Mouse (Mus musculus) intestine, embryonic 15.5 days (tissue): ENCODE data around the gene Fstl4. TPM values are rescaled to one million over a fixed set of nuclear protein-coding genes. Genes with fewer than 3 reads are reported as not detected.
"Not testable (repeated sequence)": the region's sequence is repeated elsewhere in the genome, so short reads cannot be mapped to it uniquely, and the experiment has no call there.

ENCODE experiments used
- ATAC-seq: fragments of 200-750 bp; cut with Nextera tagmentation; 2 replicates; pipeline ENCODE4 v1.8.0; 2017; ENCODE audit warnings: moderate TSS enrichment, moderate library complexity
- H3K27ac ChIP-seq: fragments of 300-500 bp; sonication (generic); 2 replicates; pipeline ENCODE4 v1.5.1; 2015; ENCODE audit warnings: mild to moderate bottlenecking, inconsistent platforms
- H3K27me3 ChIP-seq: fragments of 300-500 bp; sonication (generic); replicated peaks from 2 replicates; pipeline ENCODE4 v1.6.1; 2015; ENCODE audit warnings: inconsistent platforms
- H3K36me3 ChIP-seq: fragments of 300-500 bp; sonication (generic); 2 replicates; pipeline ENCODE4 v1.6.1; 2015; ENCODE audit warnings: inconsistent platforms
- H3K4me1 ChIP-seq: fragments of 300-500 bp; sonication (generic); replicated peaks from 2 replicates; pipeline ENCODE4 v1.6.1; 2015; ENCODE audit warnings: inconsistent platforms
- H3K4me2 ChIP-seq: fragments of 300-500 bp; sonication (generic); replicated peaks from 2 replicates; pipeline ENCODE4 v1.6.1; 2015; ENCODE audit warnings: mild to moderate bottlenecking, inconsistent platforms
- H3K4me3 ChIP-seq: fragments of 300-500 bp; sonication (generic); replicated peaks from 2 replicates; pipeline ENCODE4 v1.5.1; 2015; ENCODE audit warnings: inconsistent platforms
- H3K9ac ChIP-seq: fragments of 300-500 bp; sonication (generic); 2 replicates; pipeline ENCODE4 v1.6.1; 2015; ENCODE audit warnings: inconsistent platforms
- H3K9me3 ChIP-seq: fragments of 300-500 bp; sonication (generic); 2 replicates; pipeline ENCODE4 v1.6.1; 2016; ENCODE audit warnings: inconsistent platforms
- WGBS: fragments of 180-500 bp; shearing (Covaris S2); methylation state at CpG from one replicate; pipeline ENCODE4 v1.1.7; 2015; 5-methylcytosine and 5-hydroxymethylcytosine counted together
- polyA plus RNA-seq: library from polyadenylated mRNA; unstranded; fragments of >200 nt; fragmentation: Nextera tagmentation; extraction: Ambion mirVana; gene quantifications from 2 replicates; pipeline ENCODE4 v1.2.1, GENCODE M21; 2015

Gene Fstl4
- polyA plus RNA-seq, 1 experiment from 2014 or later: 6.1 TPM

DNA sequence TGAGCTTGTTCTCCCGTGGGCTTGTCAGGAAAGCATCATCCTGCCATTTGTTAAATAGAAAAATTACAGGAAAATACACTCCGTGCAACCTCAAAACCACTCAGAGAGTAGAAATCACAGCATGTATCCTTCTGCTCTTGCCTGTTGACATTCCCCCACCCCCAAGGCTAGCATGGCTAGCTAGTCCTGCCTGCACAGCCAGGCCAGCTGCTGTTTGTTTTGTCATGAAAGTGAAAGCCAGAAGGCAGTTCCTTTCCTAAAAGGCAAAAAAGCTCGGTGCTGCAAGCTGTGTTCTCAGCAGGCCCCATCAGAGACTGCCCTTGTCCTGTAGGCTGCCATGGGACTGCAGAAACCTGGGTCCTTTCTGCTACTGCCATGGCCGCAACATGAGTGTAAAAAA lies 418.4 kb downstream of the Fstl4 start:
- no peaks in the 10 kb centered on the region for H3K27me3 ChIP-seq
- WGBS: 30% methylated on average over 4 of the region's 4 CpGs
- no peak overlapping the region for H3K27ac ChIP-seq
- no peak overlapping the region for H3K4me3 ChIP-seq
- H3K4me1 ChIP-seq: no peaks in the 10 kb centered on the region
- no peaks in the 10 kb centered on the region for H3K9me3 ChIP-seq
- H3K4me2 ChIP-seq: no peak overlapping the region
- H3K36me3 ChIP-seq: no peaks in the 10 kb centered on the region
- H3K9ac ChIP-seq: no peak overlapping the region
- ATAC-seq: no peak

DNA sequence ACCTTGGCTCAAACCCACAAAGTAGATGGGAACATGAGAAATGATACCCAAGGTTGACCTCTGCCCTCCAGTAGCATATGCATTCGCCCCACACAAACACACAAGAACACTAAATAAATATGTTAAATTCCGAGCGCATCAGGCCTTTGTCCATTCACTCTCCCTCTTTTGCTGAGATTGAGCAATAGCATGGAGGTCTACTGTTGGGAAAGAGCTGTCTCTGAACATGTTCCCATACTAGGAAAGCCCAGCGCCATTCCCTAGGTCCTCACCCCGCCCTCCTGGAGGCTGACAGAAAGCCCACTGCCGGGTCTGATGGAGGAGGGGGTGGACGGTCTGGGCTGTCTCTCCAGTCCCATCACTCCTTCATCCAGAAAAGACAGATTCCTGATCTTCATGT lies 419.6 kb downstream of the Fstl4 start:
- Histone ChIP-seq H3K9ac (no peak overlapping the region), H3K27ac (no peak overlapping the region), H3K4me1 (no peaks in the 10 kb centered on the region), H3K4me2 (no peak overlapping the region), H3K27me3 (no peaks in the 10 kb centered on the region), H3K9me3 (no peaks in the 10 kb centered on the region), H3K36me3 (no peaks in the 10 kb centered on the region), H3K4me3 (no peak overlapping the region)
- ATAC-seq: no peak
- WGBS: 85% methylated on average over 7 of the region's 7 CpGs

DNA sequence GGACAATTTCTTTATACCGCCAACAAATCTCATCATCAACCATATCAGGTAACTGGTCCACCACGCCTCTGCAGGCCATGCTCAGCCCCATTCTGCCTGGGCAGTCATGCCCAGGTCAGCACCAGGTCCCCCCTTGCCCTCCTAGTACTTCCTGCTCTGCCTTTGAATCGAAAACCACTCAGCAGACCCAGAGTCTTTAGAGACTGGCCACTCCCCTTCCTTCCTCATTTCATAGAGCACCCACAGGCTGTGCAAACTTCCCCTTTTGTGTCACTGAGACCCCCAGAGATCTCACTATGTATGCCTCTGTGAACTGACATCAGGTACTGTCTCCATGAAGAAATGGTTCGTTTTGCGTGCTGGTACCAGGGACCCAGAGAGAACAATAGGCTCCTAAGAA lies 420.3 kb downstream of the Fstl4 start:
- no peaks in the 10 kb centered on the region for H3K4me1 ChIP-seq
- no peak overlapping the region for H3K4me3 ChIP-seq
- H3K9ac ChIP-seq: no peak overlapping the region
- no peaks in the 10 kb centered on the region for H3K27me3 ChIP-seq
- ATAC-seq: no peak
- no peak overlapping the region for H3K4me2 ChIP-seq
- WGBS: 78% methylated on average over 5 of the region's 5 CpGs
- no peaks in the 10 kb centered on the region for H3K9me3 ChIP-seq
- no peaks in the 10 kb centered on the region for H3K36me3 ChIP-seq
- no peak overlapping the region for H3K27ac ChIP-seq

- ATAC-seq: no peak
- H3K27me3 ChIP-seq: no peaks in the 10 kb centered on the region
- H3K9ac ChIP-seq: no peak overlapping the region
- H3K4me3 ChIP-seq: no peak overlapping the region
- no peaks in the 10 kb centered on the region for H3K36me3 ChIP-seq
- WGBS: 74% methylated on average over 5 of the region's 5 CpGs
- H3K9me3 ChIP-seq: no peaks in the 10 kb centered on the region
- no peaks in the 10 kb centered on the region for H3K4me1 ChIP-seq
- H3K27ac ChIP-seq: no peak overlapping the region
- no peak overlapping the region for H3K4me2 ChIP-seq
Observed at GRCm38 (mm10) chr11:53187427-53188140, 423.1 kb downstream of the Fstl4 start.

DNA sequence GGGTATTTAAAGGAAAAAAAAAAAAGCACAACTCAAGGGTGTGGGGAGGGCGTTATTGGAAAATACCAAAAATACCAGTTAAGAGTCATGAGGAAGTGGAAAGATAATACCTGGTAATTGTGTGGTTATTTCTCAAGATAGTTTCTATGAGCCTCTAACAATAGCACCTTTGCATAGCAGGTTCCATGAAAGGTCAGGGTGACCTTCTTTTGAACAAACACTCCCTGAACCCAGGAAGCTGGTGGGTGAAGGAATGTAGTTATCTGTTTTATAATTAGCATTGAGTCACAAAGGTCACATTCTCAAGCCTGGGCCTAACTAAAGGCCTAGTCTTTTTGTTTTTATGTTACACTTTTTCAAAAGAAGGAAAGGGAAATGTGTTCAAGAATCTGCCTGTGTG lies 432.1 kb downstream of the Fstl4 start:
- not testable (repeated sequence) for H3K27ac ChIP-seq, H3K9me3 ChIP-seq, H3K4me3 ChIP-seq, H3K27me3 ChIP-seq, ATAC-seq, H3K36me3 ChIP-seq, H3K4me2 ChIP-seq, H3K4me1 ChIP-seq, H3K9ac ChIP-seq
- WGBS: 92% methylated on average over 1 of the region's 1 CpGs

DNA sequence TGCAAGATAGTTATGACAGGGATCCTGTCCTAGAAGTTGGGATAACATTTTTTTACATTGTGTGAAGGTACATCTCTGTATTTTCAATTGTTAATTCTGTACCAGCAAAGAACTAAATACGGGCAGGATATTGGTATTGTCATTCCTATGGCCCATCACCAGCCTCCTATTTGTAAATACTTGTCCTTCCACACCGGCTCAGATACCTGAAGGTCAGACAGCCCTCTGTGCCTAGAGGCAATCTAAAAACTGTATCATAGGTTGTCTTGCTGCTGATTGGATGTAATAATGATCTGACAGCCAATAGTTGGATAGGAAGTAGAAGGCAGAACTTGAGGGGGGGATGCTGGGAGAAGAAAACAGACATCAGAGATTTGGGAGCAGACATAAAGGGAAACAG lies 432.7 kb downstream of the Fstl4 start:
- Histone ChIP-seq H3K4me3 (no peak overlapping the region), H3K36me3 (no peaks in the 10 kb centered on the region), H3K27ac (no peak overlapping the region), H3K4me1 (no peaks in the 10 kb centered on the region), H3K27me3 (no peaks in the 10 kb centered on the region), H3K4me2 (no peak overlapping the region), H3K9me3 (no peaks in the 10 kb centered on the region), H3K9ac (no peak overlapping the region)
- WGBS: 95% methylated on average over 2 of the region's 2 CpGs
- no peak for ATAC-seq

DNA sequence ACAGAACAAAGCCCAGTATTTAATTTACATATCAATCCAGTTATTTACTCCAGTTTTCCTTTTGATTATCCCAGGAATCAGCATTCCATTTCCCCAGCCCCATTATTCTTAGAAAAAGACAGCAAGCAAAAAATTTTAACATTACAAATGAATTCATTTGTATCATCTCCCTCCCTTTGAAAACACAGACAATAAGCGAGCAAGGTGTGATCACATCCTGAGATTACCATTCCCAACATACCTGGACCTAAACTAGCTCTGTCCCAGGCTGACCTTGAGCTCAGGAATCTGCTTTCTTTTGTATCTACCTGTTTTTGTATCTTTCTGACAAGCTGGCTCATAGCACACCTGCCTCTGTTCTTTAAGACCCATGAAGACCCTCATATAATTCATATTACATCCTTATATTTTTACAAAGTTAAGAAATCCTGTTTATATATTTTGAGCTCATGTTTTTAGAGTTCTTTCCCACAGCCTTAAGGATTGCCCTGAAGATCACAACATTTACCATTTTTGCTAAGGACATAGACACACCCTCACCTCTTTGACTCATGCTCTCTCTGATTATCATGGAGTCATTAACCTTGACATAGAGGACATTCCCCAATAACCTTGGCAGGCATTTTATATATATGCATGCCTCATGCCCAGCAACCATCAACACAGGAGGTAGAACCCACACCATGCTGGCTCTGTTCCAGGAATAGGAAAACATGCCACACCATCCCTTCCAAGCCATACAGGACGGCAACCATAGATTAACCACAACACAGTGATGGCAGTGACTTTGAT lies 438.2 kb downstream of the Fstl4 start:
- no peak overlapping the region for H3K4me3 ChIP-seq
- no peaks in the 10 kb centered on the region for H3K27me3 ChIP-seq
- no peak overlapping the region for H3K9ac ChIP-seq
- no peak for ATAC-seq
- H3K4me1 ChIP-seq: no peaks in the 10 kb centered on the region
- no peaks in the 10 kb centered on the region for H3K36me3 ChIP-seq
- no peak overlapping the region for H3K27ac ChIP-seq
- no peak overlapping the region for H3K4me2 ChIP-seq
- 84% methylated on average over 2 of the region's 2 CpGs for WGBS
- H3K9me3 ChIP-seq: no peaks in the 10 kb centered on the region

- no peaks in the 10 kb centered on the region for H3K4me1 ChIP-seq
- no peaks in the 10 kb centered on the region for H3K36me3 ChIP-seq
- H3K4me2 ChIP-seq: no peak overlapping the region
- ATAC-seq: no peak
- no peak overlapping the region for H3K27ac ChIP-seq
- H3K9ac ChIP-seq: no peak overlapping the region
- H3K4me3 ChIP-seq: no peak overlapping the region
- H3K9me3 ChIP-seq: no peaks in the 10 kb centered on the region
- WGBS: 80% methylated on average over 9 of the region's 9 CpGs
- H3K27me3 ChIP-seq: no peaks in the 10 kb centered on the region
Observed at GRCm38 (mm10) chr11:53210876-53211275, 446.4 kb downstream of the Fstl4 start.

DNA sequence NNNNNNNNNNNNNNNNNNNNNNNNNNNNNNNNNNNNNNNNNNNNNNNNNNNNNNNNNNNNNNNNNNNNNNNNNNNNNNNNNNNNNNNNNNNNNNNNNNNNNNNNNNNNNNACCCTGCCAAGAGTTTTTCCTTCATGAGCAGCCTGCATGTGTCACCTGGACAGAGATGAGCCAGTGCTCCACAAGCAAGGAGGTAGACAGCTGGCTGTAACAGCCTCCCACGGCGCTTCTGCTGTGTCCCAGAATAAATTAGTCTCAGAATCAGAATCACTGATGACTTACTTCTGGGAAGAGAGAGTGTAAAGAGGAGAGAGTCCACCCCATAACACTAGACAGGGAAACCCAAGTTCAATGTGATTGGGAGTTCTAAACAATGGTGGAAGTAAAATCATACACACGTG lies 464.6 kb downstream of the Fstl4 start:
- no peaks in the 10 kb centered on the region for H3K9me3 ChIP-seq
- WGBS: 80% methylated on average over 3 of the region's 3 CpGs
- no peaks in the 10 kb centered on the region for H3K4me1 ChIP-seq
- H3K4me3 ChIP-seq: no peak overlapping the region
- H3K4me2 ChIP-seq: no peak overlapping the region
- no peaks in the 10 kb centered on the region for H3K36me3 ChIP-seq
- no peak for ATAC-seq
- no peak overlapping the region for H3K9ac ChIP-seq
- H3K27ac ChIP-seq: no peak overlapping the region
- no peaks in the 10 kb centered on the region for H3K27me3 ChIP-seq

DNA sequence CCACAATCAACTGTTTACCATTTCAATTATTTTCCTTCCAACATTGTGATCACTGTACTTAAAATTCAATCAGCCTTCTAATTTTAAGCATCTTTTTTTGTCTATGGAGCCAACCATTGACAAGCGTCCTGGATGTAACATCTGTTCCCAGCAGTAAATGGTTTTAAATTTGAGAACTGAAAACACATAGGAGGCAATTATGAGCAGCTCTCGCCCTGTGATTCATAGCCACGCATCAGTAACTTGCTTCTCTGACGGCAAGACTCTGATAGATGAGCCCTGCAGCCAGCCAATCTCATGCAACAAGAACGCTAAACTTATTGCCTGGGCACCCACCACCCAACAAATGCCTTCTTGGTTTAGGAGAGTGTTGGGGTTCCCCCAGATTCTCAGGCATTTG lies 467.4 kb downstream of the Fstl4 start:
- H3K4me2 ChIP-seq: no peak overlapping the region
- ATAC-seq: no peak
- WGBS: 80% methylated on average over 5 of the region's 5 CpGs
- no peaks in the 10 kb centered on the region for H3K27me3 ChIP-seq
- H3K4me3 ChIP-seq: no peak overlapping the region
- no peak overlapping the region for H3K9ac ChIP-seq
- H3K36me3 ChIP-seq: no peaks in the 10 kb centered on the region
- H3K27ac ChIP-seq: no peak overlapping the region
- H3K9me3 ChIP-seq: no peaks in the 10 kb centered on the region
- no peaks in the 10 kb centered on the region for H3K4me1 ChIP-seq

DNA sequence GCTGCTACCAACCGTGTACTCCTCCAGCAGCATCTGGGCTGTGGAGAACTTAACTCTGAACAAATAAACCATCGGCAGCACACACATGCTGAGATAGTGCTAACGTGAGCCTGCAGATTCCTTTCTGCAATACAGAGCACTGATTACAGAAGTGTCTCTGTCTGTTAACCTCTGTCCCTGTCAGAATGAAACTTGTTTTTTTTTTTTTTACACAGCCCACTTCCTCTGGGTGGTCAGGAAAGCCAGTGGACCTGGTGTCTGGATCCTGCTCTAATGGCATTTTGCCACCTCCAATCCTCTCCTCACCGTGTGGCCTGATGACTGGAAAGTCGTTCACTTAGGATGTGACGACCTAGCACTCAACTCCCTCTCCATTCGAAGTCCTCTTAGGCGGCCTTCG lies 469.2 kb downstream of the Fstl4 start:
- Histone ChIP-seq H3K9me3 (no peaks in the 10 kb centered on the region), H3K4me3 (no peak overlapping the region), H3K27ac (no peak overlapping the region), H3K36me3 (no peaks in the 10 kb centered on the region), H3K4me2 (no peak overlapping the region), H3K9ac (no peak overlapping the region), H3K27me3 (no peaks in the 10 kb centered on the region), H3K4me1 (no peaks in the 10 kb centered on the region)
- ATAC-seq: no peak
- WGBS: 53% methylated on average over 9 of the region's 9 CpGs
